Mouse (Mus musculus): ENCODE data around the gene Tgfbr2.

Tgfbr2 gene

DNA sequence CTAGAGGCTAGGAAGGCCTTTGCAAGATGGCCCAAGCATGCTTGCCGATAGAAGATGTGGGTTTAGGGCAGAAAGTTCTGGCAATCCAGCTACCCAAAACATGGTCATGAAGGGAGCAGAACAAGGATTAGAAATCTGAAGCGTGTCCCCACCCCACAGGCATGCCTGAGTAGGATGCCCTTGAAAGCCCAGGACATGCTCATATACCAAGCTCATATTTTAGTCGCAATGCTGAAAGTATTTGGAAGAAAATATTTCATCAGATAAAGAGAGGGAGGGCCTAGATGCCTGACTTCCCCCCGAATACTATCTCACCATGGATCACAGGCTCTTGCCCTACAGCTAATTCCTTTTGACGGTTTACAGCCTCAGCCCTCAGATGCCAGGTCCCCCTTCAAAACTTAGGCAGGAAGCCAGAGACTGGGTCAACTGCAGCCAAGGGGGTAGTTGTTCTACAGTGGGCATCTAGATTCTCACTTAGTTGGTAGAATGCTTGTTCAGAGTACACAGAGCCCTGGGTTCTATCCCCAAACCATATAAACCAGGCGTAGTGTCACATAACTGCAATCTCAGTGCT, 7.8 kb downstream of the Tgfbr2 start:
- in situ Hi-C loops (cut with MboI; ENCODE audit: low pct_unique_long_range_greater_than_20kb in 1 of 2, low sequenced_read_pairs in 2 of 2, unreplicated experiment in 1 of 2), result no loop called here

DNA sequence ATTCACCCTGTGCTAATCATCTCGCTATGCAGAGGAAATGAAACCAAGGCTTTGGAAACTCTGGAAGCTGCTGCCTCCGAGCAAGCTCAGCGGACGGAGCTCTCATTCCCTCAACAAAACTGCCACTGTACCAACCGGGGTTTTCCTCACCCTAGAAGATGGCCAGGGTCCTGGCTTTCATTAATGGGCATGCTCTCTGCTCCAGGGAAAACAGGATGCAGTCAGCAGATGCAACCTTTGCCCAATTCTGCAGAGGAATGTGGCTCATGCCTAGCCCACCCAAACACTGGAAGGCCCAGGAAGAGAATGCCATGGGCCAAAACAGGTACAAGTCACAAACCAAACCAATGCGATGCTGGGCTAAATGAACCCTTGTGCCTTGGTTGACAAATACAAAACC, 8.8 kb downstream of the Tgfbr2 start:
- in situ Hi-C loops (cut with MboI; ENCODE audit: low pct_unique_long_range_greater_than_20kb in 1 of 2, low sequenced_read_pairs in 2 of 2, unreplicated experiment in 1 of 2), result no loop called here

DNA sequence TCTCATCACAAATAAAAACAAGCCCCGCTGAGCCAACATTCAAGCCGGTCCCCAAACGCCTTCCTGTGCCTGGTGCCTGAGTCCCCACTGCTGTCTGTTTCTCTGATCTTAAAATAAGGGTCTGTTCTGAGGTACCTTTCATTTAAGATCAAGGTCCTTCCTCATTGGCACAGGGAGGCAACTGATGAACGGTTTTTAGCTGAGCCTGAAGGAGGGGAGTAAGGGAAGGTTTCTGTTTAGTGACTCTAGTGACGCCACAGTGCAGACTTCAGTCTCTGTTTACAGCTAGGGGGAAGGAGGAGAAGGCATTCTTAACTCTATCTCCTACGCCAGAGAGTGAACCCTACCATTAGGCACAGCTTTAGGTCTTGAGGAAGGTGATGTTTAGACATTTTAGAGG, 11.3 kb downstream of the Tgfbr2 start:
- in situ Hi-C loops (cut with MboI; ENCODE audit: low pct_unique_long_range_greater_than_20kb in 1 of 2, low sequenced_read_pairs in 2 of 2, unreplicated experiment in 1 of 2), result no loop called here

DNA sequence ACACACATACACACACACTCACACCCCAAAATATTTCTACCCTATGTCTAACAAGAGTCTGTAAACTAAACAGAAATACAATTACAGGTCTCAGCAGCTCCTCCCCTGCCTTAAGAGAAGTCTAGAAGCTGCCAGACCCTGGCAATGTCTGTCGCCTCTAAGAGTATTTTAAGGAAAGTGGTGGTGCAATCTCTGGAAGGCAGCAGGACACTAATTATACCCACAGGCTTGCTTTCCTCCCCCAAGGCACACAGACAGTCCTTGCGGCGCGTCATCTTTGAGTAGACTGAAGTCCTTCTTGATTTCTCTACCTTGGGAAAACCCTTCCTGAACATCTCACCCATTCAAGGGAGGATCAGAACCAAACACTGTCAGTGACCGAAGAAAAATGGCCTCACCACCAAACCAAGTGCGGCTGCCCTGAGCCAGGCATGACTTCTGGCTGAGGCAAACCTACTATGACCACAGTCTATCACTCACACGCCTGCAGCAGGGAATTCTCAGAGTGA, 12.2 kb downstream of the Tgfbr2 start:
- in situ Hi-C loops (cut with MboI; ENCODE audit: low pct_unique_long_range_greater_than_20kb in 1 of 2, low sequenced_read_pairs in 2 of 2, unreplicated experiment in 1 of 2), result no loop called here

DNA sequence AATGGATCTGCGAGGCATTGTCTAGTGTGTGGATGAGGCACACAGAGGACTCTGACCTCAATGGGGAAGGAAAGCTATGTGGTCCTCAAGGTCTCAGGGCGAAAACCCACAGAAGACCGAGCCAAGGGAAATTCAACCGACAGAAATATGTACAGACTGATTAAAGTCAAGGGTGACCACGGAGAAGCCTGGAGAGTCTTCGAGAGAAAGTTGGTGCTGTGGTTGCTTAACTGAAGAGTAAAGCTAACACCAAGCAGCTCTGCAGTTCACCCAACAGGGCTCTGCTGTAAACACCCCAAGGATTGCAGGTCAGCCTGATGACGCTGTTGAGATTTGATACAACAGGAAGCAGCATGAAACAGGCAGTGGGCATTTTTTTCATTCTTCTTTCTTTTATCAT, 14.3 kb downstream of the Tgfbr2 start:
- in situ Hi-C loops (cut with MboI; ENCODE audit: low pct_unique_long_range_greater_than_20kb in 1 of 2, low sequenced_read_pairs in 2 of 2, unreplicated experiment in 1 of 2), result no loop called here

DNA sequence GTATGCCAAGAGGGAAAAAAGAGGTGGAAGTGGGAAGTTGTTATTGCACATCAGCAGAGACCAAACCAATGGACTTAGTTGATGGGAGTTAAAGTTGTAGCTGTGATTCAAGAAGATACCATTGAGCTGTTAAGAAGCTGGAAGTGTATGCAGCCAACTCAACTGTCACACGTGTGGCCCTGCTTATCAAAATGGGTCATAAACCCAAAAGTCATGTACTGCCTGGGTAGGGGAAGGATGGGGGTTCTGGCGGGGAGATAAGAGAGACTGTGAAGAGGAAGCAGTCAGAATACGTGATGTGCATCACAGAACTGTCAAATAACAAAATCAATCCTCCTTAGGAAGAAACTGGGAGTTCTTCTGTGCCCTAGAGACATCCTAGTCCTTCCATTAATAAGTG, 15.1 kb downstream of the Tgfbr2 start:
- in situ Hi-C loops (cut with MboI; ENCODE audit: low pct_unique_long_range_greater_than_20kb in 1 of 2, low sequenced_read_pairs in 2 of 2, unreplicated experiment in 1 of 2), result no loop called here

DNA sequence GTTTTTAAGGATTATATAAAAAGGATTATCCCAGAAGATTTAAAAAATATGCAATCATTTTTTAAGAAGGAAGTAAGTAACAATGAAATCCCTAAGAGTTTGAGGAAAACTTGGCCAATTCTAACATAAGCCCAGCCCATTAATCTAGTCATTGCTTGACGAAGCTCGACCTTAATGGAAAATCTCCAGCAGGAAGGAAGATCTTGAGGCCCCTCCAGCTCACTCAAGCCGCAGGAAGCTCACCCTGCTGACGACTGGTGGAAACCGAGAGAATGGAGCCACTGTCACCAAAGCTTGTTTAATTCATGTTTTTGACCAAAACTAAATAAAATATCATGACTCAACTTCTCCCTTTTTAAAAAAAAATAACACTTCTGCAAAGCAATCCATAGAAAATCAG, 18.7 kb downstream of the Tgfbr2 start:
- in situ Hi-C loops (cut with MboI; ENCODE audit: low pct_unique_long_range_greater_than_20kb in 1 of 2, low sequenced_read_pairs in 2 of 2, unreplicated experiment in 1 of 2), result no loop called here

DNA sequence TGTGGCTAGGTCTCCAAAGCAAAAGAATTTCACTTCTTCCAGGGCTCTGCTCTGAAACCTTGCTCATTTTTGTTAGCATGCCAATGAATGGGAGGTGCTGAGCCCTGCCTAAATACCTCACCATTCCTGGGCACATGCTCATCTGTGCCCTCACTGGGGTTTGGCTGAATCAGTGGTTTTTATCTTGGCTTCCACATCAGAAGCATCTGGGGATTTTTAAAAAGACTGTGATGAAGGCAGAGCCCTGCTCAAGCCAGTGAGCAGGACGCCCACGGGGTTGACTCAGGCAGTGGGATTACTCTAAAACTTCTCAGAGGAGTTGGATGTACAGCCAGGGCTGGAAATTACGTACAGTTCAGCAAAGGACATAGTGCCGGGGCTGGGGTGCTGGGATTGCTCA, 22.3 kb downstream of the Tgfbr2 start:
- in situ Hi-C loops (cut with MboI; ENCODE audit: low pct_unique_long_range_greater_than_20kb in 1 of 2, low sequenced_read_pairs in 2 of 2, unreplicated experiment in 1 of 2), result no loop called here

DNA sequence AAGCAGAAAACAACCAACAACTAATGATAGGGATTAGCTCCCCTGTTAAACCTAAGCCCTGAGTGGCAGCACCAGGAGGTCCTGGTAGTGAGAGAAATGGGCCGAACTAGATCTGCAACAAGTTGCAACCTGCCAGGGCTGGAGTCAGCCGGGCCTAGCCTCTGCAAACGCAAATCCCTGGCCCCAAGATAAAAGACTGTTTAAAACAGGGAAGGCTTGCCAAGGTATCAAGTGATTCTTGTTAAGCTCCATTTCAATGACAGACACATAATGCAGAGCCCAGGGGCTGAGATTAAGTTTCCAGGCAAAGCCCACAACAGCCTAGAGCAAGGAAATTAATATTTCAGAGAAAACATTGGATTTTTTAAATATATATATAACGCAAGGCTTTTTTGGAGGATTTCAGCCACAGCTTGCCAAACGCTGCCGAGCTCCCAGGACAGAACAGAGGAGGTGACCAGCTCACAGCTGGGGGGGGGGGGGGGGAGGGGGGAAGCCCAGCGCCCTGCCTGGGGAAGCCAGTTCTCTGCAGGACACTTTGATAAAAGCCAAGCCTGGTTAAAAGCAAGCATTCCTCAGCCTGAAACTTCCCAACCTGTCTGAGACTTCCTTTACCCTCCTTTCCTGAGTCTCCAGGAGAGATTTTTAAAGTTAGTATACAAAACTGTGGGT, 24.3 kb downstream of the Tgfbr2 start:
- in situ Hi-C loops (cut with MboI; ENCODE audit: low pct_unique_long_range_greater_than_20kb in 1 of 2, low sequenced_read_pairs in 2 of 2, unreplicated experiment in 1 of 2), result no loop called here

DNA sequence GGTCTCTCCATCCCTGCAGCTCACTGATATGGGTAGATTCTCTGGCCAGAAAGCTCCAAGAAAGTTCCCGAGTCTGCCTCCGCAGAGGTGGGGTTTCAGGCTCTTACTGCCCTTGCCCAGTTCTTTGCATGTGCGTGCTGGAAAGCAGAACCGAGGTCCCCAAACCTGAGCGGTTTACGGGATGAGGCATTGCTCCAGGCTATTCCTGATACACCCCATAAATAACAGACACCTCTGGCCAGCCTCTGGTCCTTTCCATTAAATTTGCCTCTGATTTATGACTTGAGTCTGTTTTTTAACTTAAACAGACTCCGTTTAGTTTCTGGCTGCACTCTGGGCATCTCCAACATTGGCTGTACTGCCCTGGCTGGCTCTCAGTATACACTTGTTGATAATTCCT, 26.4 kb downstream of the Tgfbr2 start:
- in situ Hi-C loops (cut with MboI; ENCODE audit: low pct_unique_long_range_greater_than_20kb in 1 of 2, low sequenced_read_pairs in 2 of 2, unreplicated experiment in 1 of 2), result no loop called here

DNA sequence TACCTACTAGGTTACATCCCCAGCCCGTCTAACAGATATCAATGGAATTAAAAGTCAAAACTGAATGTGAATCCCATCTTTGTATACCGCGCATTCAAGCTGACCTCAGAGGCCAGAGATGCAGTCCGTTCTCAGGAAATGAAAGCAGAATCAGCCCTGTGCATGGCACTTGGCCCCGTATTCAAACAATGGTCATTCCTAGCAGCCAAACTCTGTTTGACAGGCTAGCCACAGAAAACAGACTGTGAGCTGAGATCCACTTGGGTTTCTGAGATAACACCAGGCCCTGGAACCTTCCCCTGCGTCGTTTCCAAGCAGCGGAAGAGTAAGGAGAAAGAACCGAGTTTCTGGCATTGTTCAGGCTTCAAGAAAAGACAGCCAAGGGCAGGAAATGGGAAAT, 28.9 kb downstream of the Tgfbr2 start:
- in situ Hi-C loops (cut with MboI; ENCODE audit: low pct_unique_long_range_greater_than_20kb in 1 of 2, low sequenced_read_pairs in 2 of 2, unreplicated experiment in 1 of 2), result no loop called here

DNA sequence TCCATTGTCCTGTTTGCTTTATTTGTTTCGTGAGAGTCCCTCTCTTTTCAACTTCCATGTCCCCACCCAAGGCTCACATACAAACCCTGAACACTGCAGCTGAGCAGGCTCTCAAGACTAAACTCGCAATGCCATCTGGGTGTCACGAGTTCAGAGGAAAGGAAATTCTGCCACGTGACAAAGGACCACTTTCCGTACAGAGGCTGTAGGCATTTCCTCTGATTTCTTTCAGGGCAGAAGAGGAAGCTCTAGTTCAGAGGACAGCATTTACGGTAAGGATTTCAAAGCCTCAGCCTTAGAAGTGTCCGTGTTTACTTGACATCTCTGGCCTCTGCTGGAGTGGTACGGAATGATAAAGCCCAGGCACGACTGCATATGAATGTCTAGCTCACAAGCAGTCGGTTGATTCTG, 29.9 kb downstream of the Tgfbr2 start:
- in situ Hi-C loops (cut with MboI; ENCODE audit: low pct_unique_long_range_greater_than_20kb in 1 of 2, low sequenced_read_pairs in 2 of 2, unreplicated experiment in 1 of 2), result no loop called here

DNA sequence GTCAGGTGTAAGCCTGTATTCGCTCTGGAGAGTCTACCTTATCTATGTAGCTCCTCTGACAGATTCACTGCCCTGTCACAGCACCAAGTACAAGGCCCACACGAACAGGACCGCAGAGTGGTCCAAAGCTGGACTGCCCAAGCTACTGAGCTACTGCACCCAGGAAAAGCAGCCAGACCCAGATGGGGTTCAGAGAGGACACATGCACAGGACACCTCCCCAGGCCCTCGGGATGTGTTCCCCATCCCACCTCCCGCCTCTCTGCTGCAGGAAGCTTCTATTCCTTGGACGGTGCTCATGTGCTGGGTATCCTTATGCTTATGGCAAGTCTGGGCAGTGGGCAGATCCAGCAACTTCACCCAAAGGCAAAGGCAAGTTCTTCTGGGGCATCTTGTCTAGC, 34.7 kb downstream of the Tgfbr2 start:
- in situ Hi-C loops (cut with MboI; ENCODE audit: low pct_unique_long_range_greater_than_20kb in 1 of 2, low sequenced_read_pairs in 2 of 2, unreplicated experiment in 1 of 2), result no loop called here

DNA sequence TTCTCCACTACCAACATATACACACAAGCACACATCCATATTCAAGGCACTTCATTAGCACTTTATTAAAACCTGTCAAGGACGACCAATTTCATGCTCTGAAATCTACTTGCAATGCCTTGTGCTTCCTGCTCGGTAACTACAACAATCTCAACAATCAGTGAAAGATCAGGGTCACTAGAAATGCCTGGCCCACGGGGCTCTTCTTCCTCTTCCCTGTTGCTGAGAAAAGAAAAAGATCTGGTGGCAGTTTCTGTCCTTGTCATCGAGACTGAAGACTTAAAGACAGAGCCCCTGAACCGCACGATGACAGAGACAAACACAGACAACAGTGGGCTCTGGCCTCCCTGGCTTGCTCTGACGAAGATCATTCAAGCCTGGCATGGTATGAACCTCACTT, 35.6 kb downstream of the Tgfbr2 start:
- in situ Hi-C loops (cut with MboI; ENCODE audit: low pct_unique_long_range_greater_than_20kb in 1 of 2, low sequenced_read_pairs in 2 of 2, unreplicated experiment in 1 of 2), result no loop called here

DNA sequence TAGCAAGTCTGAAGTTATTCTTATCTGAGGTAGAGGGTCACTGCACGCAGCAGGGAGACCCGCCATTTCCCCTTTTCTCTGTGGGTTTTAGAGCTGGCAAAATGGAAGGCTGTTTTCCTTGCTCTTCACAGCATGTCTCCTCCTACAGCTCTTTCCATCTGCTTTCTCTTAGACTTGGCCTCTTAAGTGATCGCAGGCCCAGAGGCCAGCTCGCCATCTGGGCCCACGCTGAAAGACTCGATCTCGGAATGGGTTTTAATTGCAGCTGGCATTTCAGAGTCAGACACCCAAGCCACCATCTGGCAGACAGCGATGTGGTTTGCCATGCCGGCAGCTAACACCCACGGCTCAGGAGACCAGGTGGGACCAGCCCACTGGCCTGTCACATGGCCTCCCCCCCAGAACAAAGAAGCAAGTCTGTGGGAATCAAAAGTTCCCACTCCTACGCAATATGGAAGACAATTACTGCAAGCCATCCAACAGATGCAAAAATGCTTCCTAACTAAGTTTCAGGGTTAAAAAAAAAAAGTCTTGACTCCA, 36.5 kb downstream of the Tgfbr2 start:
- in situ Hi-C loops (cut with MboI; ENCODE audit: low pct_unique_long_range_greater_than_20kb in 1 of 2, low sequenced_read_pairs in 2 of 2, unreplicated experiment in 1 of 2), result no loop called here

DNA sequence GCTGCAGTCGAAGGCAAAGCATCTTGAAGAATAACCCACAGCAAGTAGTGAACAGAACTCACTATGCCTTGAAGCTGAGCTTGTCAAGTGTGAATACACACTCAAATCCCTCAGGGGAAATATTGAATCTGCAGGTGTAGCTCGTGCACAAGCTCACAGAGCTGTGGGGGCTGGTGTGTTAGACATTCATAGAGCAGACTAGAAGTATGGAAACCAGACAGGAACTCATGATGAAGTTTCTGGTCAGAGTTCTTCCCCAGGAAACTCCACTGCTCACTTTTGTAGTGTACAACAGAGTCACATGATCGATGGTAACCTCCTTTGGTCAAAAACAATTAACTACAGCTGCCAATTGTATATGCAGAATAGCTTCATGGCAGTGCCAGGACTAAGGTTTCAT, 37.5 kb downstream of the Tgfbr2 start:
- in situ Hi-C loops (cut with MboI; ENCODE audit: low pct_unique_long_range_greater_than_20kb in 1 of 2, low sequenced_read_pairs in 2 of 2, unreplicated experiment in 1 of 2), result no loop called here

DNA sequence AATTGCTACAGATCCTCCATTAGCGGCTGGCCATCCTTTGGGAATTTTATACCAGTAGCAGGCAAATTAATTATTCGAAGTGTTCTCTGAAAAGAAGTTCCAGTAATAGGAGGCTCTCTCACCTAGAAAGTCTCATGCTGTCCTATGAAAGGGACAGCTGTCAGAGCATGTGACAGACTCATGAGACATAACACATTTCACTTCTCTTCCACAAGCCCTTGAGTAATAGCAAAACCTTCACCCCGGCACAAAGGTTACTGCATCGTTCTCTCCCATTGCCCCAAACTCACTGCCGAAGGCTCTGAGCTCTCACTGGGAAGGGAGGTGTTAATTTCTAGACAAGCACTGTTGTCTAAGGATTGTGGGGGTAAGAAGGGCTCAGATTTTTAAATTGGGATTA, 38.3 kb downstream of the Tgfbr2 start:
- in situ Hi-C loops (cut with MboI; ENCODE audit: low pct_unique_long_range_greater_than_20kb in 1 of 2, low sequenced_read_pairs in 2 of 2, unreplicated experiment in 1 of 2), result no loop called here

DNA sequence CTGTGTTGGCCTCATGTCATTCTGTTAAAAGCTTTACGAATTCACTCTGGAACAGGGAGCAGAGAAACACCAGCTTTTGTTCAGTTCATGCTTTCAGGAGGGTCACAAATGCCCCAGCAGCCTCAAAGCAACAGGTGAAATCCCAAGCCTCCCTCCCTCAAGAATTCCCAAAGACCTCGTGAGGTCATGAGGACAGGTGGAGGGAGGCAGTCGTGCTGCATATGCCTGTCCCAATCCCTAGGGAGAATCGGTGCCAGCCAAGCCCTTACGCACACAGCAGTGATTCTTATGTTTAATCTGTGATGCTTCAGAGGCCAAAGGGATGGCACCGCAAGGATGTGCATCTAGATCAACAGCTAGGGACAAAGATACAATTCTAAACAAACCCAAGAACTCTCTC, 39.0 kb downstream of the Tgfbr2 start:
- in situ Hi-C loops (cut with MboI; ENCODE audit: low pct_unique_long_range_greater_than_20kb in 1 of 2, low sequenced_read_pairs in 2 of 2, unreplicated experiment in 1 of 2), result no loop called here

DNA sequence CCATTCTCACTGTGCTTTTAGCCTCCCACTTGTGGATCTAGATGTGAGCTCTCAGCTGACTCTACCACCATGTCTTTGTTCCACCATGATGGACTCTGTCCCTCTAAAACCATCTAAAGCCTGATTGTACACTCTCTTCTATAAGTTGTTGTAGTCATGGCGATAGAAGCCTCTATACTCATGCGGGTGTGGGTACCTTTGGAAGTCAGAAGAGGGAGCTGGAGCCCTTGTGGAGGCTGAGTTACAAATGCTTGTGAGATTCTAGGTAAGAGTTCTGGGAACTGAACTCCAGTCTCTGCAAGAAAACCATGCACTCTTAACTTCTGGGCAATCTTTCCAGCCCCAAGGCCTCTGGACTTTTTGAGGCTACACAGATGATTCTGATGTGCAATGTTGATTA, 40.7 kb downstream of the Tgfbr2 start:
- in situ Hi-C loops (cut with MboI; ENCODE audit: low pct_unique_long_range_greater_than_20kb in 1 of 2, low sequenced_read_pairs in 2 of 2, unreplicated experiment in 1 of 2), result no loop called here

DNA sequence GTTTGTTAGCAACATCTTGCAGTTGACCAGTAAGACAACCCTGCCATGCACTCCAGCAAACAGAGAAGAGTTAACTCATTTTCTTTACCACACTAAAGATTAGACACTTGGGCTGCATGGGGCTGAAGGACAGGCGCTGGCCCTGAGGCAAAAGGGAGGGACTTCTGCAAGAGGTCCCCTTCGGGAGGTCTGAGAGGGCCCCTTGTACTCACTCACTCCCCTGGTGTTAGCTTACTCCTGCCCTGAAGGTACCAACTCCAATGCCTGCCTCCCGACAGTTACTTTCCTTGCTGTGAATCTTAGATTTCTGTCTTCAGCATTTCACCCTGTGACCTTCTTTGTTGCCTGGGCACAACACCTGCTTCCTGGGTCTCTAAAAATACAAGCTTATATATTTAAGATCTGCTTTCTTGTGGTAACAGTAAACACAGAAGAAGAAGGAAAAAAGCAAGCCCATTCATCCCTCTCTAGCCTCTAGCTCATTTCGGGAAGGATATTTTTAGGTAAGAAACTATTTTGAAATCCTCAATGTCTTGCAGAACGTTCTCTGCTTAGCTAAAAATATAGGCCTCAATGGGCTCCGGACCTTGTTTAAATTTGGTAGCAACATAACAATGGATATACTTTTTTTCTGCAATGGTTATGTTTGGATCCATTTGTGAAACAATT, 41.7 kb downstream of the Tgfbr2 start:
- in situ Hi-C loops (cut with MboI; ENCODE audit: low pct_unique_long_range_greater_than_20kb in 1 of 2, low sequenced_read_pairs in 2 of 2, unreplicated experiment in 1 of 2), result no loop called here
